Mouse (Mus musculus): ENCODE measurements around the gene Grm1. TPM values are rescaled to one million over a fixed set of nuclear protein-coding genes. Genes with fewer than 3 reads are reported as not detected.

Gene Grm1
- total and polyA plus RNA-seq, 3 experiments, result not detected

DNA sequence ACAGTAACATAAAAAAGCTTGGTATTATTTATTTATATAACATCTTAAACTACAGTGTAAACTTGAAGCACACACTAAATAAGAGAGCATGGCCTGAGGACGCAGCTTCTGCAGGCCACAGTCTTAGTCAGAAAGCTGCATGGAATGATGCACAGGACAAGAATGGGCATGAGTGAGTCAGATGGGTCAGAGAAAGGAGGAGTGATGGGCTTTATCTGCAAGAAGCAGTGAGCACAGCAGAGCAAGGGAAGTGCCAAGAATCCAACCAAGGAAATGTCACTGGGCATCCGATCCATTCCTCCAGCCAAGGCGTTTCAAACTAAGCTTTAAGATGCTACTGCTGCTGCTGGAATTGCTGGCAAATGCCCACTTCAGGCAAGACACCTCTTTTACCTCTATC lies 131.6 kb downstream of the Grm1 start:
- TF ChIP-seq PAX5 (IDR thresholded peaks at IDR 0.05; ENCODE audit: low read length) (no peak), ZKSCAN1 (IDR thresholded peaks at IDR 0.05; ENCODE audit: borderline replicate concordance, low read depth, low read length) (no peak), MEF2A (IDR thresholded peaks at IDR 0.05; ENCODE audit: borderline replicate concordance, low read depth, low read length) (no peak), ZNF384 (IDR thresholded peaks at IDR 0.05; ENCODE audit: low read depth, low read length) (no peak)
- Histone ChIP-seq H3K4me2 (ENCODE audit: insufficient read depth, low read depth, poor library complexity, severe bottlenecking) (no peak overlapping the region), H3K36me3 (replicated peaks in 1 of 2; ENCODE audit: control insufficient read depth in 1 of 2, insufficient read depth in 1 of 2, low read length in 1 of 2) (no peaks in the 10 kb centered on the region), H3K27me3 (replicated peaks) (no peaks in the 10 kb centered on the region), H3K4me1 (ENCODE audit: control insufficient read depth in 1 of 2, insufficient read depth in 2 of 2) (0 out of 4 replicates have a peak, but pooled peaks cover 0 to 2% of the 10 kb centered on the region in 2 experiments), H3K4me3 (replicated peaks in 1 of 3; ENCODE audit: low read depth in 2 of 3, low read length in 2 of 3, poor library complexity in 1 of 3) (no peak overlapping the region), H3K9ac (ENCODE audit: insufficient read depth, low read depth) (no peak overlapping the region), H3K79me2 (replicated peaks; ENCODE audit: control insufficient read depth, extremely low read depth, insufficient read depth, poor library complexity, severe bottlenecking) (no peaks in the 10 kb centered on the region), H3K9me3 (replicated peaks; ENCODE audit: low read length) (no peaks in the 10 kb centered on the region), H3K27ac (ENCODE audit: insufficient read depth, low read depth) (no peak overlapping the region)
- in situ Hi-C loops (cut with MboI; ENCODE audit: low pct_ligation_motif_present, low pct_unique_long_range_greater_than_20kb, low sequenced_read_pairs), result no loop called here
- dilution Hi-C loops (cut with MboI; ENCODE audit: extremely low pct_ligation_motif_present, extremely low pct_unique_long_range_greater_than_20kb, low sequenced_read_pairs), result no loop called here
- no peak for DNase-seq (ENCODE audit: extremely low read depth)

- Histone ChIP-seq H3K9ac (ENCODE audit: insufficient read depth, low read depth) (no peak overlapping the region), H3K4me2 (ENCODE audit: insufficient read depth, low read depth, poor library complexity, severe bottlenecking) (no peak overlapping the region), H3K27me3 (replicated peaks) (no peaks in the 10 kb centered on the region), H3K36me3 (replicated peaks in 1 of 2; ENCODE audit: control insufficient read depth in 1 of 2, insufficient read depth in 1 of 2, low read length in 1 of 2) (no peaks in the 10 kb centered on the region), H3K4me1 (ENCODE audit: control insufficient read depth in 1 of 2, insufficient read depth in 2 of 2) (0 out of 4 replicates have a peak, but pooled peaks cover 0 to 2% of the 10 kb centered on the region in 2 experiments), H3K27ac (ENCODE audit: insufficient read depth, low read depth) (no peak overlapping the region), H3K79me2 (replicated peaks; ENCODE audit: control insufficient read depth, extremely low read depth, insufficient read depth, poor library complexity, severe bottlenecking) (no peaks in the 10 kb centered on the region), H3K4me3 (replicated peaks in 1 of 3; ENCODE audit: low read depth in 2 of 3, low read length in 2 of 3, poor library complexity in 1 of 3) (no peak overlapping the region), H3K9me3 (replicated peaks; ENCODE audit: low read length) (no peaks in the 10 kb centered on the region)
- TF ChIP-seq ZKSCAN1 (IDR thresholded peaks at IDR 0.05; ENCODE audit: borderline replicate concordance, low read depth, low read length) (no peak), UBTF (IDR thresholded peaks at IDR 0.05; ENCODE audit: low read depth, low read length) (no peak), CHD2 (IDR thresholded peaks at IDR 0.05; ENCODE audit: low read length) (no peak), JUND (conservative IDR thresholded peaks at IDR 0.05; ENCODE audit: low read depth, low read length) (no peak), ELF1 (IDR thresholded peaks at IDR 0.05; ENCODE audit: low read depth, low read length) (no peak), SMC3 (IDR thresholded peaks at IDR 0.05; ENCODE audit: low read depth, low read length) (no peak), ZMIZ1 (IDR thresholded peaks at IDR 0.05; ENCODE audit: low read depth, low read length) (no peak)
- dilution Hi-C loops (cut with MboI; ENCODE audit: extremely low pct_ligation_motif_present, extremely low pct_unique_long_range_greater_than_20kb, low sequenced_read_pairs) (no loop called here), in situ Hi-C loops (cut with MboI; ENCODE audit: low pct_ligation_motif_present, low pct_unique_long_range_greater_than_20kb, low sequenced_read_pairs) (no loop called here)
- DNase-seq (ENCODE audit: extremely low read depth), result no peak
Measured at GRCm38 (mm10) chr10:10949172-10949571, 133.0 kb downstream of the Grm1 start.

GRCm38 (mm10) chr10:10947531-10947930 lies 134.6 kb downstream of the Grm1 start:
- no peaks in the 10 kb centered on the region for H3K79me2 ChIP-seq (replicated peaks; ENCODE audit: control insufficient read depth, extremely low read depth, insufficient read depth, poor library complexity, severe bottlenecking)
- dilution Hi-C loops (cut with MboI; ENCODE audit: extremely low pct_ligation_motif_present, extremely low pct_unique_long_range_greater_than_20kb, low sequenced_read_pairs), result no loop called here
- in situ Hi-C loops (cut with MboI; ENCODE audit: low pct_ligation_motif_present, low pct_unique_long_range_greater_than_20kb, low sequenced_read_pairs), result no loop called here
- H3K4me1 ChIP-seq (ENCODE audit: control insufficient read depth in 1 of 2, insufficient read depth in 2 of 2), result 0 out of 4 replicates have a peak, but pooled peaks cover 0 to 2% of the 10 kb centered on the region in 2 experiments
- no peaks in the 10 kb centered on the region for H3K36me3 ChIP-seq (replicated peaks in 1 of 2; ENCODE audit: control insufficient read depth in 1 of 2, insufficient read depth in 1 of 2, low read length in 1 of 2)
- H3K4me2 ChIP-seq (ENCODE audit: insufficient read depth, low read depth, poor library complexity, severe bottlenecking), result no peak overlapping the region
- no peak overlapping the region for H3K4me3 ChIP-seq (replicated peaks in 1 of 3; ENCODE audit: low read depth in 2 of 3, low read length in 2 of 3, poor library complexity in 1 of 3)
- no peaks in the 10 kb centered on the region for H3K9me3 ChIP-seq (replicated peaks; ENCODE audit: low read length)
- H3K27me3 ChIP-seq (replicated peaks), result no peaks in the 10 kb centered on the region
- DNase-seq (ENCODE audit: extremely low read depth), result no peak
- H3K9ac ChIP-seq (ENCODE audit: insufficient read depth, low read depth), result no peak overlapping the region
- no peak overlapping the region for H3K27ac ChIP-seq (ENCODE audit: insufficient read depth, low read depth)
- TF ChIP-seq RCOR1 (conservative IDR thresholded peaks at IDR 0.05; ENCODE audit: low read depth, low read length), result no peak
- no peak for TF ChIP-seq GABPA (IDR thresholded peaks at IDR 0.05; ENCODE audit: insufficient replicate concordance, low read depth, low read length)
- TF ChIP-seq SIN3A (IDR thresholded peaks at IDR 0.05; ENCODE audit: low read length), result no peak
- TF ChIP-seq KAT2A (IDR thresholded peaks at IDR 0.05; ENCODE audit: insufficient replicate concordance, low read length), result no peak
- no peak for TF ChIP-seq ZMIZ1 (IDR thresholded peaks at IDR 0.05; ENCODE audit: low read depth, low read length)
- no peak for TF ChIP-seq USF1 (IDR thresholded peaks at IDR 0.05; ENCODE audit: low read depth, low read length)
- TF ChIP-seq IRF4 (IDR thresholded peaks at IDR 0.05; ENCODE audit: low read depth, low read length), result no peak
- no peak for TF ChIP-seq ZKSCAN1 (IDR thresholded peaks at IDR 0.05; ENCODE audit: borderline replicate concordance, low read depth, low read length)
- no peak for TF ChIP-seq MAFK (IDR thresholded peaks at IDR 0.05; ENCODE audit: insufficient replicate concordance, low read length)
- no peak for TF ChIP-seq UBTF (IDR thresholded peaks at IDR 0.05; ENCODE audit: low read depth, low read length)
- TF ChIP-seq SMC3 (IDR thresholded peaks at IDR 0.05; ENCODE audit: low read depth, low read length), result no peak
- no peak for TF ChIP-seq MYC (IDR thresholded peaks at IDR 0.05; ENCODE audit: low read depth, low read length)
- TF ChIP-seq CHD2 (IDR thresholded peaks at IDR 0.05; ENCODE audit: low read length), result no peak
- no peak for TF ChIP-seq ZNF384 (IDR thresholded peaks at IDR 0.05; ENCODE audit: low read depth, low read length)
- TF ChIP-seq HCFC1 (IDR thresholded peaks at IDR 0.05; ENCODE audit: low read depth, low read length), result no peak
